Mouse (Mus musculus) ES-E14 (cell line): ENCODE data around the gene Fam214a.

Experiments used
- CHD2 ChIP-seq: IDR thresholded peaks from 2 replicates; pipeline ENCODE4 v1.6.1; 2014; ENCODE audit warnings: mild to moderate bottlenecking, low read depth, low read length, inconsistent platforms
- HCFC1 ChIP-seq: IDR thresholded peaks from 2 replicates; pipeline ENCODE4 v1.6.1; 2012; ENCODE audit warnings: low read length, inconsistent platforms, borderline replicate concordance; ENCODE audit not compliant: insufficient read depth
- ZNF384 ChIP-seq: IDR thresholded peaks from 2 replicates; pipeline ENCODE4 v1.6.1; 2012; ENCODE audit warnings: low read depth, low read length, inconsistent platforms

DNA sequence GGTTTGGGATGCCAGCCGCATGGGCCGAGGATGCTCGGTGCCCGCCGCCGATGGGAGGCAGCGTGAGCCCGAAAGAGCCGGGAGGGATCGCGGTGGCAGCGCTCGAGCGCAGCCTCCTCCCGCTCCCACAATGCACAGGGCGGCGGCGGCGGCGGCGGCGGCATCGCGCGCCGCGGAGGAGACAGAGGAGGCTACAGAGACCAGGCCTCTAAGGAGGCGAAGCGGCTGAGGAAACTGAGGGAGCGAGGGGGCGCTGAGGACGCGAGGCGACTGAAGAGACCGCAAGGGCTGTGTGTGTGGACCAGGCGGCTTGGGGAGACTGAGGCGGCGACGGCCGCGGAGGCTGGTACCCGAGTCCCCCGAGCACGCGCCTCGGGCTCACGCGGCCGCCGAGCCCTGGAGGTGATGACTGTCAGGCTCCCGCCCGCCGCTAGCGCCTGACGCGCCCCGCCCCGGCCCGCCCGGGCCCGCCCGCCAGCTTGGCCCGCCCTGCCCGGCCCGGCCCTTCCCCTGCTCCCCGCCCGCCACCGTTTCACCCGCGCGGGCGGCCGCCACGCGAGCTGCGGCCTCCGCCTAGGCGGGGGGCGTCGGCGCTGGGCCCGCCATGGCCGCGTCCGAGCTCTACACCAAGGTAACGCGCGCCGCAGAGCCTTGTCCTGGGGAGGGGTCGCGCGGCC, 118.5 kb downstream of the Fam214a start:
- TF ChIP-seq HCFC1 (peak; percentile 51; the same call in 1 of the 2 replicates), CHD2 (no peak), ZNF384 (no peak)
